Mouse (Mus musculus): ENCODE measurements around the gene Plekhj1. TPM values are rescaled to one million over a fixed set of nuclear protein-coding genes. Genes with fewer than 3 reads are reported as not detected.
"Not testable (repeated sequence)": the region's sequence is repeated elsewhere in the genome, so short reads cannot be mapped to it uniquely, and the experiment has no call there.

Gene Plekhj1
- polyA plus RNA-seq, 1 experiment from 2014 or later, result 114 TPM

GRCm38 (mm10) chr10:80819406-80819805 is 21.0 kb upstream of the Plekhj1 start:
- Histone ChIP-seq H3K27ac (ENCODE audit: low read length) (peak overlapping the region; percentile 43), H3K9me3 (replicated peaks; ENCODE audit: control insufficient read depth, low read length) (no peaks in the 10 kb centered on the region), H3K9ac (ENCODE audit: low read length) (no peak overlapping the region; the same call in 1 of the 2 replicates), H3K27me3 (ENCODE audit: control insufficient read depth, insufficient read depth, low read length) (no peaks in the 10 kb centered on the region), H3K4me3 (replicated peaks; ENCODE audit: low read length) (no peak overlapping the region), H3K36me3 (ENCODE audit: control insufficient read depth, insufficient read depth, low read length) (no peaks in the 10 kb centered on the region), H3K4me2 (ENCODE audit: low read depth, low read length) (no peak overlapping the region), H3K4me1 (ENCODE audit: control insufficient read depth, insufficient read depth, low read length) (no peaks in the 10 kb centered on the region)
- ATAC-seq (ENCODE audit: insufficient read depth, low FRiP score), result no peak
- WGBS, result 32% methylated on average over 3 of the region's 3 CpGs

GRCm38 (mm10) chr10:80818599-80819281 is 20.3 kb upstream of the Plekhj1 start:
- Histone ChIP-seq H3K4me1 (ENCODE audit: control insufficient read depth, insufficient read depth, low read length) (no peaks in the 10 kb centered on the region), H3K27ac (ENCODE audit: low read length) (peak overlapping the region; percentile 43; the same call in 1 of the 2 replicates), H3K36me3 (ENCODE audit: control insufficient read depth, insufficient read depth, low read length) (no peaks in the 10 kb centered on the region), H3K4me2 (ENCODE audit: low read depth, low read length) (no peak overlapping the region), H3K9ac (ENCODE audit: low read length) (no peak overlapping the region), H3K27me3 (ENCODE audit: control insufficient read depth, insufficient read depth, low read length) (no peaks in the 10 kb centered on the region), H3K4me3 (replicated peaks; ENCODE audit: low read length) (no peak overlapping the region), H3K9me3 (replicated peaks; ENCODE audit: control insufficient read depth, low read length) (no peaks in the 10 kb centered on the region)
- ATAC-seq (ENCODE audit: insufficient read depth, low FRiP score), result peak; percentile 74; the same call in 1 of the 2 replicates
- 50% methylated on average over 6 of the region's 6 CpGs for WGBS

- WGBS, result 83% methylated on average over 7 of the region's 7 CpGs
- not testable (repeated sequence) for H3K9me3 ChIP-seq (replicated peaks; ENCODE audit: control insufficient read depth, low read length); H3K4me3 ChIP-seq (replicated peaks; ENCODE audit: low read length); H3K4me1 ChIP-seq (ENCODE audit: control insufficient read depth, insufficient read depth, low read length); H3K4me2 ChIP-seq (ENCODE audit: low read depth, low read length); H3K27ac ChIP-seq (ENCODE audit: low read length); H3K9ac ChIP-seq (ENCODE audit: low read length); ATAC-seq (ENCODE audit: insufficient read depth, low FRiP score); H3K36me3 ChIP-seq (ENCODE audit: control insufficient read depth, insufficient read depth, low read length); H3K27me3 ChIP-seq (ENCODE audit: control insufficient read depth, insufficient read depth, low read length)
Measured at GRCm38 (mm10) chr10:80817955-80818354, 19.5 kb upstream of the Plekhj1 start.

GRCm38 (mm10) chr10:80817164-80817563 is 18.7 kb upstream of the Plekhj1 start:
- Histone ChIP-seq H3K36me3 (ENCODE audit: control insufficient read depth, insufficient read depth, low read length) (no peaks in the 10 kb centered on the region), H3K4me1 (ENCODE audit: control insufficient read depth, insufficient read depth, low read length) (no peaks in the 10 kb centered on the region), H3K9me3 (replicated peaks; ENCODE audit: control insufficient read depth, low read length) (no peaks in the 10 kb centered on the region), H3K4me2 (ENCODE audit: low read depth, low read length) (no peak overlapping the region), H3K9ac (ENCODE audit: low read length) (no peak overlapping the region), H3K4me3 (replicated peaks; ENCODE audit: low read length) (no peak overlapping the region), H3K27me3 (ENCODE audit: control insufficient read depth, insufficient read depth, low read length) (no peaks in the 10 kb centered on the region), H3K27ac (ENCODE audit: low read length) (no peak overlapping the region)
- 53% methylated on average over 2 of the region's 2 CpGs for WGBS
- no peak for ATAC-seq (ENCODE audit: insufficient read depth, low FRiP score)

- not testable (repeated sequence) for H3K27ac ChIP-seq (ENCODE audit: low read length); H3K4me1 ChIP-seq (ENCODE audit: control insufficient read depth, insufficient read depth, low read length); ATAC-seq (ENCODE audit: insufficient read depth, low FRiP score); H3K36me3 ChIP-seq (ENCODE audit: control insufficient read depth, insufficient read depth, low read length); H3K4me2 ChIP-seq (ENCODE audit: low read depth, low read length); H3K4me3 ChIP-seq (replicated peaks; ENCODE audit: low read length); H3K27me3 ChIP-seq (ENCODE audit: control insufficient read depth, insufficient read depth, low read length); H3K9ac ChIP-seq (ENCODE audit: low read length); H3K9me3 ChIP-seq (replicated peaks; ENCODE audit: control insufficient read depth, low read length)
- 70% methylated on average over 3 of the region's 3 CpGs for WGBS
Measured at GRCm38 (mm10) chr10:80816303-80816702, 17.9 kb upstream of the Plekhj1 start.

GRCm38 (mm10) chr10:80814800-80815199 is 16.4 kb upstream of the Plekhj1 start:
- Histone ChIP-seq H3K9ac (ENCODE audit: low read length) (no peak overlapping the region), H3K9me3 (replicated peaks; ENCODE audit: control insufficient read depth, low read length) (no peaks in the 10 kb centered on the region), H3K27ac (ENCODE audit: low read length) (no peak overlapping the region), H3K4me2 (ENCODE audit: low read depth, low read length) (no peak overlapping the region), H3K4me1 (ENCODE audit: control insufficient read depth, insufficient read depth, low read length) (peaks cover 5% of the 10 kb centered on the region; the same call in 1 of the 2 replicates), H3K36me3 (ENCODE audit: control insufficient read depth, insufficient read depth, low read length) (no peaks in the 10 kb centered on the region), H3K4me3 (replicated peaks; ENCODE audit: low read length) (no peak overlapping the region), H3K27me3 (ENCODE audit: control insufficient read depth, insufficient read depth, low read length) (peaks cover 3% of the 10 kb centered on the region; the same call in 1 of the 2 replicates)
- no peak for ATAC-seq (ENCODE audit: insufficient read depth, low FRiP score)
- 64% methylated on average over 7 of the region's 7 CpGs for WGBS

GRCm38 (mm10) chr10:80813366-80813765 is 14.9 kb upstream of the Plekhj1 start, which contains the start of gene Jsrp1:
Gene Jsrp1, minus strand, starts transcription at chr10:80813498.
- no peak within 1 kb of the TSS for H3K27ac ChIP-seq (ENCODE audit: low read length)
- WGBS, result 76% methylated on average over 4 of the region's 4 CpGs
- no peaks in the 10 kb centered on the region for H3K9me3 ChIP-seq (replicated peaks; ENCODE audit: control insufficient read depth, low read length)
- H3K36me3 ChIP-seq (ENCODE audit: control insufficient read depth, insufficient read depth, low read length), result no peaks in the 10 kb centered on the region
- peaks cover 3% of the 10 kb centered on the region; the same call in 1 of the 2 replicates for H3K27me3 ChIP-seq (ENCODE audit: control insufficient read depth, insufficient read depth, low read length)
- peak within 1 kb of the TSS; percentile 46; the same call in 1 of the 2 replicates for H3K9ac ChIP-seq (ENCODE audit: low read length)
- no peak within 1 kb of the TSS for H3K4me2 ChIP-seq (ENCODE audit: low read depth, low read length)
- H3K4me1 ChIP-seq (ENCODE audit: control insufficient read depth, insufficient read depth, low read length), result peaks cover 9% of the 10 kb centered on the region; the same call in 1 of the 2 replicates
- ATAC-seq (ENCODE audit: insufficient read depth, low FRiP score), result no peak
- H3K4me3 ChIP-seq (replicated peaks; ENCODE audit: low read length), result no peak within 1 kb of the TSS

GRCm38 (mm10) chr10:80812391-80813041 is 14.1 kb upstream of the Plekhj1 start:
- Histone ChIP-seq H3K27ac (ENCODE audit: low read length) (no peak overlapping the region), H3K36me3 (ENCODE audit: control insufficient read depth, insufficient read depth, low read length) (no peaks in the 10 kb centered on the region), H3K9me3 (replicated peaks; ENCODE audit: control insufficient read depth, low read length) (no peaks in the 10 kb centered on the region), H3K4me3 (replicated peaks; ENCODE audit: low read length) (no peak overlapping the region), H3K4me1 (ENCODE audit: control insufficient read depth, insufficient read depth, low read length) (peaks cover 13% of the 10 kb centered on the region; the same call in 1 of the 2 replicates), H3K4me2 (ENCODE audit: low read depth, low read length) (no peak overlapping the region), H3K9ac (ENCODE audit: low read length) (peak overlapping the region; percentile 46; the same call in 1 of the 2 replicates), H3K27me3 (ENCODE audit: control insufficient read depth, insufficient read depth, low read length) (peaks cover 3% of the 10 kb centered on the region; the same call in 1 of the 2 replicates)
- no peak for ATAC-seq (ENCODE audit: insufficient read depth, low FRiP score)
- 34% methylated on average over 5 of the region's 5 CpGs for WGBS

- H3K4me2 ChIP-seq (ENCODE audit: low read depth, low read length), result no peak overlapping the region
- no peaks in the 10 kb centered on the region for H3K36me3 ChIP-seq (ENCODE audit: control insufficient read depth, insufficient read depth, low read length)
- H3K27me3 ChIP-seq (ENCODE audit: control insufficient read depth, insufficient read depth, low read length), result peaks cover 3% of the 10 kb centered on the region; the same call in 1 of the 2 replicates
- WGBS, result 9% methylated on average over 20 of the region's 20 CpGs
- peaks cover 21% of the 10 kb centered on the region for H3K4me1 ChIP-seq (ENCODE audit: control insufficient read depth, insufficient read depth, low read length)
- ATAC-seq (ENCODE audit: insufficient read depth, low FRiP score), result no peak
- H3K9ac ChIP-seq (ENCODE audit: low read length), result no peak overlapping the region
- H3K4me3 ChIP-seq (replicated peaks; ENCODE audit: low read length), result no peak overlapping the region
- no peak overlapping the region for H3K27ac ChIP-seq (ENCODE audit: low read length)
- no peaks in the 10 kb centered on the region for H3K9me3 ChIP-seq (replicated peaks; ENCODE audit: control insufficient read depth, low read length)
Measured at GRCm38 (mm10) chr10:80810084-80810483, 11.7 kb upstream of the Plekhj1 start.
